Mouse (Mus musculus) layer of hippocampus, postnatal 14 days (tissue): ENCODE results near the gene Defa2. TPM values are rescaled to one million over a fixed set of nuclear protein-coding genes. Genes with fewer than 3 reads are reported as not detected.
"Not testable (repeated sequence)": the region's sequence is repeated elsewhere in the genome, so short reads cannot be mapped to it uniquely, and the experiment has no call there.

ENCODE experiments used
- DNase-seq, 2 experiments: peaks; one replicate each; pipeline ENCODE4 v3.0.0; 2021 to 2022; ENCODE audit warnings: low spot score in 2 of 2, mixed read lengths in 1 of 2
- long read RNA-seq, 2 experiments: library from polyadenylated mRNA; stranded (forward); transcript quantifications; one replicate each; pipeline ENCODE4 v2.0.0; 2021
- total RNA-seq, 2 experiments: library from RNA; stranded (reverse); gene quantifications; 2 replicates each; pipeline ENCODE4 v1.2.3; 2021

Gene Defa2
- total RNA-seq: not detected
- long read RNA-seq, experiment 1: 0 reads
- long read RNA-seq, experiment 2: 0 reads

GRCm38 (mm10) chr8:21378215-21378614 lies at the start of gene Defa2:
Gene Defa2 (plus strand): TSS chr8:21378515.
- not testable (repeated sequence) for DNase-seq

- DNase-seq: not testable (repeated sequence)
Measured at GRCm38 (mm10) chr8:21391511-21391910, 13.2 kb downstream of the Defa2 start, which contains the start of gene Defa33. Gene Defa33 (plus strand): TSS chr8:21391811.

GRCm38 (mm10) chr8:21427111-21427510 lies 48.8 kb downstream of the Defa2 start, which contains the start of gene Defa36:
Gene Defa36 (plus strand): TSS chr8:21427411.
- not testable (repeated sequence) for DNase-seq

Other genes with a start within 250 kb of the Defa2 start
- not detected for gene Defa30, start 243.9 kb upstream of the Defa2 start, total RNA-seq
- not detected for gene Defa22, start 216.2 kb upstream of the Defa2 start, total RNA-seq
- not detected for gene Defa31, start 186.9 kb upstream of the Defa2 start, total RNA-seq
- not detected for gene Gm15293, start 177.0 kb upstream of the Defa2 start, total RNA-seq
- gene Gm15292, start 128.8 kb upstream of the Defa2 start, total RNA-seq: not detected
- not detected for gene Defa27, start 63.0 kb upstream of the Defa2 start, total RNA-seq
- not detected for gene Defa29, start 51.5 kb upstream of the Defa2 start, total RNA-seq
- not detected for gene Defa33, start 13.3 kb downstream of the Defa2 start, total RNA-seq
- not detected for gene Defa36, start 48.9 kb downstream of the Defa2 start, total RNA-seq
- not detected for gene Gm7849, start 78.0 kb downstream of the Defa2 start, total RNA-seq
- not detected for gene Defa20, start 130.7 kb downstream of the Defa2 start, total RNA-seq
- not detected for gene Defa32, start 150.5 kb downstream of the Defa2 start, total RNA-seq
- not detected for gene Defa37, start 186.9 kb downstream of the Defa2 start, total RNA-seq
- gene Defa28, start 204.5 kb downstream of the Defa2 start, total RNA-seq: not detected
- gene Gm7861, start 216.0 kb downstream of the Defa2 start, total RNA-seq: not detected
- not detected for gene Defa26, start 239.7 kb downstream of the Defa2 start, total RNA-seq